Mouse (Mus musculus): Measurements from ENCODE around the gene Alad.

DNA sequence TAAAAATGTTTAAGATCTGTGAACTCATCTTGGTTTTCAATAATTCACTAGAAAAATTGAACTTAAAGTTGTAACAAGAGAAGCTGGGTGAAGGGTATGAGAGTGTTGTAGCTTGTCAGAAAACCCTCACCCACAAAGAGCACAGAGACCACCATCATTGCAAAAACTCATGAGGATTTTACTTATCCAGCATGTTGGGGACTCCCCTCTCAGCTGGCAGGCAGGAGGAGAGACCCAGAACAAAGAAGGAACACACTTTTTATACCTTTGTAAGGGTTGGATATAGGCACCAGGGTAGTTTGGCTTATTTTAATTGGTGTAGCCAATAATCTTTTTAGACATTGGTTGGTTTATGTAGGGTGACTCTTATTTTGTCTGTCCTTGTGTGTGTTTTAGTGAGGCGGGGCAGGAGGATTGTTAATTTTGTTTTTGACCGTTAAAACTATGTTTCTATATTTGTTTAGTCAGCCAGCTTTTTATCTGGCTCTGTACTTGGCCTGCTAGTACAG lies 1.2 kb upstream of the Alad start:
- TF ChIP-seq POLR2A (IDR thresholded peaks at IDR 0.05; ENCODE audit: control insufficient read depth, extremely low read depth, insufficient read depth, low read length, poor library complexity), result no peak
- TF ChIP-seq CTCF (IDR thresholded peaks at IDR 0.05; ENCODE audit: borderline replicate concordance, control insufficient read depth, extremely low read depth, insufficient read depth, low read length, poor library complexity), result no peak

Measured in thymus, adult 2 months (tissue).